Mouse (Mus musculus) bone marrow, adult 2 months (tissue): ENCODE results near the gene Gan. TPM values are rescaled to one million over a fixed set of nuclear protein-coding genes. Genes with fewer than 3 reads are reported as not detected.
A peak's percentile ranks its signal among the peaks of the same experiment; 100 is the strongest.

ENCODE experiments used
- H3K27ac ChIP-seq: fragments of 200-500 bp; 2 replicates; pipeline ENCODE4 v1.5.1; 2012; ENCODE audit warnings: low read depth, mild to moderate bottlenecking, control low read depth, inconsistent platforms, low read length; ENCODE audit not compliant: control insufficient read depth, poor library complexity, insufficient read depth
- H3K4me1 ChIP-seq: fragments of 200-500 bp; 2 replicates; pipeline ENCODE4 v1.6.1; 2011; ENCODE audit warnings: low read length; ENCODE audit not compliant: control insufficient read depth, insufficient read depth
- H3K4me3 ChIP-seq: fragments of 200-500 bp; replicated peaks from 2 replicates; pipeline ENCODE3; 2011; ENCODE audit warnings: mild to moderate bottlenecking, low read depth, low read length, control low read depth; ENCODE audit not compliant: control insufficient read depth
- CTCF ChIP-seq: fragments of 200-500 bp; IDR thresholded peaks from 2 replicates; pipeline ENCODE4 v1.5.1; 2011; ENCODE audit warnings: low read length, control low read depth; ENCODE audit not compliant: control insufficient read depth, insufficient read depth
- POLR2A ChIP-seq: fragments of 200-500 bp; IDR thresholded peaks from 2 replicates; pipeline ENCODE4 v1.6.1; 2011; ENCODE audit warnings: low read depth, mild to moderate bottlenecking, control low read depth, low read length, borderline replicate concordance; ENCODE audit not compliant: control insufficient read depth
- WGBS: fragments of 180-500 bp; shearing (Covaris S2); methylation state at CpG from one replicate; pipeline ENCODE4 v1.1.7; 2018; 5-methylcytosine and 5-hydroxymethylcytosine counted together
- polyA plus RNA-seq: library from polyadenylated mRNA; stranded (reverse); fragments of >200 nt; gene quantifications from 2 replicates; pipeline ENCODE4 v1.2.4, GENCODE M21; 2011; ENCODE audit warnings: low replicate concordance; ENCODE audit not compliant: missing spikeins, insufficient read depth, insufficient read length

Gene Gan
- polyA plus RNA-seq, 1 experiment: 3.1 TPM

- Histone ChIP-seq H3K4me3 (no peak overlapping the region), H3K4me1 (peaks cover 5% of the 10 kb centered on the region; the same call in 1 of the 2 replicates), H3K27ac (no peak overlapping the region)
- TF ChIP-seq POLR2A (no peak), CTCF (no peak)
- 90% methylated on average over 6 of the region's 6 CpGs for WGBS
Measured at GRCm38 (mm10) chr8:117254496-117254895, 96.6 kb downstream of the Gan start.

GRCm38 (mm10) chr8:117256292-117256938 is 98.5 kb downstream of the Gan start:
- H3K27ac ChIP-seq: peak overlapping the region; percentile 74
- WGBS: under 1% methylated on average over 85 of the region's 92 CpGs
- H3K4me3 ChIP-seq: peak overlapping the region; percentile 55
- H3K4me1 ChIP-seq: peaks cover 5% of the 10 kb centered on the region; the same call in 1 of the 2 replicates
- peak; percentile 88; the same call in 1 of the 2 replicates for TF ChIP-seq POLR2A
- no peak for TF ChIP-seq CTCF

- no peak for TF ChIP-seq CTCF
- TF ChIP-seq POLR2A: peak; percentile 55; the same call in 1 of the 2 replicates
- peak within 1 kb of the TSS; percentile 74 for H3K27ac ChIP-seq
- H3K4me1 ChIP-seq: peaks cover 7% of the 10 kb centered on the region
- H3K4me3 ChIP-seq: peak within 1 kb of the TSS; percentile 94
- under 1% methylated on average over 64 of the region's 65 CpGs for WGBS
Measured at GRCm38 (mm10) chr8:117257029-117257820, 99.3 kb downstream of the Gan start, which contains the start of gene Cmip. TSS of gene Cmip (plus strand) at chr8:117257064.

GRCm38 (mm10) chr8:117257821-117258575 is 100.1 kb downstream of the Gan start:
- Histone ChIP-seq H3K4me3 (peak overlapping the region; percentile 94), H3K27ac (peak overlapping the region; percentile 74), H3K4me1 (peaks cover 5% of the 10 kb centered on the region)
- WGBS: under 1% methylated on average over 22 of the region's 22 CpGs
- no peak for TF ChIP-seq CTCF
- peak; percentile 45; the same call in 1 of the 2 replicates for TF ChIP-seq POLR2A

GRCm38 (mm10) chr8:117258576-117259040 is 100.7 kb downstream of the Gan start:
- peak overlapping the region; percentile 43 for H3K27ac ChIP-seq
- H3K4me3 ChIP-seq: peak overlapping the region; percentile 94
- H3K4me1 ChIP-seq: peaks cover 4% of the 10 kb centered on the region
- WGBS: 3% methylated on average over 6 of the region's 6 CpGs
- TF ChIP-seq POLR2A (no peak), CTCF (no peak)

- 41% methylated on average over 11 of the region's 11 CpGs for WGBS
- TF ChIP-seq POLR2A (no peak), CTCF (no peak)
- Histone ChIP-seq H3K4me3 (peak overlapping the region; percentile 94), H3K27ac (no peak overlapping the region), H3K4me1 (peaks cover 4% of the 10 kb centered on the region)
Measured at GRCm38 (mm10) chr8:117259431-117260001, 101.6 kb downstream of the Gan start.

GRCm38 (mm10) chr8:117260234-117260929 is 102.4 kb downstream of the Gan start:
- Histone ChIP-seq H3K27ac (no peak overlapping the region), H3K4me1 (peaks cover 4% of the 10 kb centered on the region), H3K4me3 (no peak overlapping the region)
- WGBS: 77% methylated on average over 14 of the region's 14 CpGs
- TF ChIP-seq POLR2A (no peak), CTCF (no peak)
